Mouse (Mus musculus) thymus, adult 2 months (tissue): Measurements from ENCODE around the gene Tmco4. TPM values are rescaled to one million over a fixed set of nuclear protein-coding genes. Genes with fewer than 3 reads are reported as not detected.
A peak's percentile ranks its signal among the peaks of the same experiment; 100 is the strongest.
"Not testable (repeated sequence)": the region's sequence is repeated elsewhere in the genome, so short reads cannot be mapped to it uniquely, and the experiment has no call there.

ENCODE experiments used
- DNase-seq: peaks from one replicate; pipeline ENCODE4 v3.0.0; 2021
- H3K27ac ChIP-seq: fragments of 200-500 bp; 2 replicates; pipeline ENCODE4 v1.5.1; 2012; ENCODE audit warnings: low read length, control low read depth; ENCODE audit not compliant: control insufficient read depth, insufficient read depth
- H3K27me3 ChIP-seq: fragments of 200-500 bp; 2 replicates; pipeline ENCODE4 v1.6.1; 2012; ENCODE audit warnings: mild to moderate bottlenecking, low read length, moderate library complexity, mixed read lengths; ENCODE audit not compliant: control insufficient read depth, insufficient read depth
- H3K36me3 ChIP-seq: fragments of 200-500 bp; 2 replicates; pipeline ENCODE4 v1.6.1; 2012; ENCODE audit warnings: mild to moderate bottlenecking, low read length, moderate library complexity; ENCODE audit not compliant: control insufficient read depth, insufficient read depth
- H3K4me1 ChIP-seq: fragments of 200-500 bp; replicated peaks from 2 replicates; pipeline ENCODE4 v1.6.1; 2012; ENCODE audit warnings: low read length; ENCODE audit not compliant: control insufficient read depth, insufficient read depth
- H3K4me3 ChIP-seq: fragments of 200-500 bp; 2 replicates; pipeline ENCODE4 v1.5.1; 2012; ENCODE audit warnings: mild to moderate bottlenecking, low read length, control low read depth, moderate library complexity; ENCODE audit not compliant: control insufficient read depth, insufficient read depth
- CTCF ChIP-seq: fragments of 200-500 bp; IDR thresholded peaks from 2 replicates; pipeline ENCODE4 v1.5.1; 2012; ENCODE audit warnings: mild to moderate bottlenecking, control low read depth, low read length, moderate library complexity, borderline replicate concordance; ENCODE audit not compliant: control insufficient read depth, poor library complexity, insufficient read depth; ENCODE audit errors: extremely low read depth
- POLR2A ChIP-seq: fragments of 200-500 bp; IDR thresholded peaks from 2 replicates; pipeline ENCODE4 v1.6.1; 2012; ENCODE audit warnings: mild to moderate bottlenecking, low read length, control low read depth, moderate library complexity; ENCODE audit not compliant: control insufficient read depth, poor library complexity, insufficient read depth; ENCODE audit errors: extremely low read depth
- WGBS: fragments of 180-500 bp; shearing (Covaris S2); methylation state at CpG from one replicate; pipeline ENCODE4 v1.1.7; 2018; 5-methylcytosine and 5-hydroxymethylcytosine counted together
- polyA plus RNA-seq: library from polyadenylated mRNA; depleted of rRNA; stranded (reverse); fragments of >200 nt; gene quantifications from 2 replicates; pipeline ENCODE4 v1.2.3, GENCODE M21; 2012

The Tmco4 gene
- polyA plus RNA-seq, 1 experiment, result 30.7 TPM

GRCm38 (mm10) chr4:138972139-138972826 lies 405 bp upstream of the Tmco4 start:
- Histone ChIP-seq H3K27me3 (no peaks in the 10 kb centered on the region), H3K27ac (peak overlapping the region; percentile 83), H3K4me3 (peak overlapping the region; percentile 92), H3K36me3 (no peaks in the 10 kb centered on the region), H3K4me1 (peaks cover 16% of the 10 kb centered on the region)
- TF ChIP-seq POLR2A (no peak), CTCF (no peak)
- DNase-seq, result peak; percentile 41
- 5% methylated on average over 20 of the region's 20 CpGs for WGBS

- Histone ChIP-seq H3K4me3 (peak overlapping the region; percentile 92), H3K36me3 (no peaks in the 10 kb centered on the region), H3K27me3 (no peaks in the 10 kb centered on the region), H3K27ac (peak overlapping the region; percentile 17; the same call in 1 of the 2 replicates), H3K4me1 (peaks cover 16% of the 10 kb centered on the region)
- DNase-seq, result no peak
- 61% methylated on average over 3 of the region's 3 CpGs for WGBS
- no peak for TF ChIP-seq POLR2A
- no peak for TF ChIP-seq CTCF
These were observed 1.0 kb downstream of the Tmco4 start for GRCm38 (mm10) chr4:138973719-138974115.

GRCm38 (mm10) chr4:138974540-138974939 lies 1.9 kb downstream of the Tmco4 start:
- H3K4me3 ChIP-seq, H3K27ac ChIP-seq, DNase-seq, H3K27me3 ChIP-seq, H3K36me3 ChIP-seq: not testable (repeated sequence)
- peaks cover 16% of the 10 kb centered on the region for H3K4me1 ChIP-seq
- 92% methylated on average over 2 of the region's 2 CpGs for WGBS

- Histone ChIP-seq H3K27ac (peak overlapping the region; percentile 37; the same call in 1 of the 2 replicates), H3K36me3 (no peaks in the 10 kb centered on the region), H3K27me3 (no peaks in the 10 kb centered on the region), H3K4me1 (peaks cover 16% of the 10 kb centered on the region), H3K4me3 (no peak overlapping the region)
- peak; percentile 6 for DNase-seq
- TF ChIP-seq CTCF, result no peak
- TF ChIP-seq POLR2A, result no peak
- WGBS, result 71% methylated on average over 3 of the region's 3 CpGs
These were observed 2.5 kb downstream of the Tmco4 start for GRCm38 (mm10) chr4:138975194-138975593.

GRCm38 (mm10) chr4:138976046-138976445 lies 3.4 kb downstream of the Tmco4 start:
- H3K4me1 ChIP-seq, result peaks cover 16% of the 10 kb centered on the region
- WGBS, result 94% methylated on average over 6 of the region's 6 CpGs
- H3K27me3 ChIP-seq, result no peaks in the 10 kb centered on the region
- no peaks in the 10 kb centered on the region for H3K36me3 ChIP-seq
- no peak overlapping the region for H3K27ac ChIP-seq
- no peak overlapping the region for H3K4me3 ChIP-seq
- DNase-seq, result no peak
- no peak for TF ChIP-seq POLR2A
- no peak for TF ChIP-seq CTCF

- TF ChIP-seq CTCF, result no peak
- TF ChIP-seq POLR2A, result no peak
- no peak overlapping the region for H3K4me3 ChIP-seq
- no peaks in the 10 kb centered on the region for H3K27me3 ChIP-seq
- no peak for DNase-seq
- WGBS, result 94% methylated on average over 8 of the region's 8 CpGs
- H3K27ac ChIP-seq, result no peak overlapping the region
- H3K4me1 ChIP-seq, result peaks cover 4% of the 10 kb centered on the region
- no peaks in the 10 kb centered on the region for H3K36me3 ChIP-seq
These were observed 7.3 kb downstream of the Tmco4 start for GRCm38 (mm10) chr4:138980021-138980420.
